Mouse (Mus musculus): Measurements from ENCODE around the gene Nmnat2.
A peak's percentile ranks its signal among the peaks of the same experiment; 100 is the strongest.
"Not testable (repeated sequence)": the region's sequence is repeated elsewhere in the genome, so short reads cannot be mapped to it uniquely, and the experiment has no call there.

The Nmnat2 gene

GRCm38 (mm10) chr1:153064784-153065390 lies 110.1 kb downstream of the Nmnat2 start:
- no peak for DNase-seq

- DNase-seq: peak; percentile 74
Measured at GRCm38 (mm10) chr1:153065473-153066386, 110.9 kb downstream of the Nmnat2 start.

GRCm38 (mm10) chr1:153066387-153066781 lies 111.6 kb downstream of the Nmnat2 start:
- DNase-seq: no peak

- peak; percentile 36 for DNase-seq
Measured at GRCm38 (mm10) chr1:153071563-153071962, 116.8 kb downstream of the Nmnat2 start.

- no peak for DNase-seq
Measured at GRCm38 (mm10) chr1:153071995-153072394, 117.2 kb downstream of the Nmnat2 start.

GRCm38 (mm10) chr1:153072711-153073110 lies 117.9 kb downstream of the Nmnat2 start:
- no peak for DNase-seq

- no peak for DNase-seq
Measured at GRCm38 (mm10) chr1:153073441-153073840, 118.6 kb downstream of the Nmnat2 start.

- no peak for DNase-seq
Measured at GRCm38 (mm10) chr1:153075087-153075736, 120.4 kb downstream of the Nmnat2 start.

GRCm38 (mm10) chr1:153075955-153076354 lies 121.2 kb downstream of the Nmnat2 start:
- DNase-seq: no peak

GRCm38 (mm10) chr1:153083233-153083632 lies 128.4 kb downstream of the Nmnat2 start:
- not testable (repeated sequence) for DNase-seq

GRCm38 (mm10) chr1:153084191-153084590 lies 129.4 kb downstream of the Nmnat2 start:
- no peak for DNase-seq

GRCm38 (mm10) chr1:153085198-153085597 lies 130.4 kb downstream of the Nmnat2 start:
- DNase-seq: no peak

- no peak for DNase-seq
Measured at GRCm38 (mm10) chr1:153087771-153088170, 133.0 kb downstream of the Nmnat2 start.

GRCm38 (mm10) chr1:153090081-153090480 lies 135.3 kb downstream of the Nmnat2 start:
- DNase-seq: no peak

- DNase-seq: no peak
Measured at GRCm38 (mm10) chr1:153090807-153091206, 136.0 kb downstream of the Nmnat2 start.

- DNase-seq: peak; percentile 76
Measured at GRCm38 (mm10) chr1:153091438-153092236, 136.8 kb downstream of the Nmnat2 start.

GRCm38 (mm10) chr1:153092237-153092975 lies 137.6 kb downstream of the Nmnat2 start:
- peak; percentile 76 for DNase-seq

GRCm38 (mm10) chr1:153093172-153093571 lies 138.4 kb downstream of the Nmnat2 start:
- DNase-seq: no peak

- DNase-seq: no peak
Measured at GRCm38 (mm10) chr1:153093581-153093980, 138.8 kb downstream of the Nmnat2 start.

- DNase-seq: no peak
Measured at GRCm38 (mm10) chr1:153094226-153095076, 139.7 kb downstream of the Nmnat2 start.

GRCm38 (mm10) chr1:153095328-153095727 lies 140.5 kb downstream of the Nmnat2 start:
- no peak for DNase-seq

Measured in lung, postnatal 14 days (tissue).